Mouse (Mus musculus): ENCODE data around the gene I0C0044D17Rik.

Gene I0C0044D17Rik

GRCm38 (mm10) chr4:98776721-98777427, 46.8 kb downstream of the I0C0044D17Rik start:
- DNase-seq (ENCODE audit: low read depth), result no peak

GRCm38 (mm10) chr4:98773785-98774184, 49.9 kb downstream of the I0C0044D17Rik start:
- no peak for DNase-seq (ENCODE audit: low read depth)

All from NIH3T3 (cell line).